In the genomic region with DNA sequence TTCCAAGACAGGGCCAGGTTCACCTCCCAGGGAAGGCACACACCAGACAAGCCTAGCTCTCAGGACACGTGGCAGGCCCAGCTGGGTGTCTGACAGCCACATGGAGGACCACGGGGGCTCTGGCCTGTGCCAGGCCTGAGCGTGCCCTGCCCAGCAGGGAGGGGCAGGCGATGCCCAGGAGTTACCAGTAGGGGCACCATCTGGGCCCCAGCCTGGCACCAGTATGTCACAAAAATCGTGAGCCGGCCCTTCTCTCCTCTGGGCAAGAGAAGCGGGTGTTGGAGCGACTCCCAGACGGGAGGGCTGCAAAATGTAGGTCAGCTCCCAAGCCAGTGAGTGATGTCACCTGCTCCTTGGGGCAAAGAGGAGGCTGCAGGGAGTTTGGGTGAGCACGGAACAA, we compare ENCODE assay signal across 9 mouse cellular contexts. TPM values are rescaled to one million over a fixed set of nuclear protein-coding genes. Genes with fewer than 3 reads are reported as not detected.
DNase-seq lines count a peak whose midpoint lies in the region; TF ChIP-seq lines count a peak whose summit lies in the region.
"Had no signal": no experiment of that assay in that cellular context is flagged by ENCODE, and none has a peak within 500 bp of the region (broad histone marks: within the 10 kb centered on the region; RNA-seq: fewer than 3 reads in every experiment).

No protein-coding gene starts in this region.

- peak; percentile 38 for DNase-seq in ovary, postnatal 36 days (ENCODE audit: low spot score)
- DNase-seq in ovary, adult 18-20 months (ENCODE audit: low spot score), result no peak
- peak; percentile 98 to 99 for DNase-seq in cerebellum, postnatal 25 days
- peak; percentile 80 to 87 for DNase-seq in heart, adult 2 months
- peak; percentile 61 to 62 for DNase-seq in layer of hippocampus, postnatal 36 days
- DNase-seq in right cerebral cortex, postnatal 10 days (ENCODE audit: low spot score in 2 of 2), result peak; percentile 86 to 88
- DNase-seq in spleen, postnatal 36 days (ENCODE audit: low spot score in 2 of 2), result no peak
- DNase-seq in natural killer cell, adult 2 months (ENCODE audit: low spot score in 2 of 2), result no peak

- H3K27me3 ChIP-seq in heart, adult 2 months (ENCODE audit: control insufficient read depth, insufficient read depth, low read length), result no peaks in the 10 kb centered on the region

- H3K9ac ChIP-seq in heart, adult 2 months (ENCODE audit: low read depth, low read length), result no peak overlapping the region

- no peak for TF ChIP-seq POLR2A in heart, adult 2 months (IDR thresholded peaks at IDR 0.05; ENCODE audit: insufficient read depth, low read depth, low read length)

- no peak overlapping the region for H3K4me3 ChIP-seq in heart, adult 2 months

- no peaks in the 10 kb centered on the region for H3K79me2 ChIP-seq in heart, adult 2 months (replicated peaks; ENCODE audit: control insufficient read depth, insufficient read depth, low read length)

- WGBS in heart, adult 2 months, result 40% methylated on average over 10 of the region's 10 CpGs

- 0 out of 2 replicates have a peak, but pooled peaks have one; percentile 35 for TF ChIP-seq EP300 in heart, adult 2 months (IDR thresholded peaks at IDR 0.05; ENCODE audit: insufficient read depth, low read depth, low read length)

- TF ChIP-seq CTCF in heart, adult 2 months (IDR thresholded peaks at IDR 0.05), result peak; percentile 77

- peak overlapping the region; percentile 41 for H3K27ac ChIP-seq in heart, adult 2 months
- H3K27ac ChIP-seq: macrophage had no signal

- H3K36me3 ChIP-seq in heart, adult 2 months (ENCODE audit: control insufficient read depth, insufficient read depth, low read length), result no peaks in the 10 kb centered on the region

- intact Hi-C loops in heart, adult 2 months (cut with DNase I), result loop anchor here (5.0 to 10.0 kb wide), 2 partner anchors 367 to 384 kb away; no protein-coding TSS in a partner anchor

- H3K4me1 ChIP-seq in heart, adult 2 months (ENCODE audit: control insufficient read depth, insufficient read depth, low read length), result peaks cover 5% of the 10 kb centered on the region; the same call in 1 of the 2 replicates

RNA-seq across cellular contexts. Expression of a gene that starts 34.9 kb away (rescaled TPM):
- total RNA-seq in heart, adult 2 months (2021), result 1 to 10 TPM; 7.0 to 7.9 TPM
- 9.7 and 17.1 TPM in 2 replicates for polyA plus RNA-seq in heart, adult 2 months (2012; rRNA removed)
- 100 to 1,000 TPM; 100 to 101 TPM for total RNA-seq in layer of hippocampus, postnatal 36 days (2021)

Comparison
In these comparisons a context has a peak if more than half of its experiments do, and no peak if none do; other contexts are left out.
1. DNase-seq: peak in ovary, postnatal 36 days (single experiment), cerebellum, postnatal 25 days (2 of 2), heart, adult 2 months (2 of 2), layer of hippocampus, postnatal 36 days (2 of 2) and right cerebral cortex, postnatal 10 days (2 of 2); none in ovary, adult 18-20 months (single experiment), spleen, postnatal 36 days (0 of 2) and natural killer cell, adult 2 months (0 of 2).
2. RNA of a gene that starts 34.9 kb away (total RNA-seq): 100 to 101 TPM in layer of hippocampus, postnatal 36 days; 7.0 to 7.9 TPM in heart, adult 2 months; every median in the first group is over 10 times any median in the second.